ENCODE assay signal across 1 mouse cellular context in genomic region chr19:38091512-38091985, GRCm38 (mm10).
TF ChIP-seq lines count a peak whose summit lies in the region.

No protein-coding gene starts in this region.

TF ChIP-seq in MEL, 35 proteins besides CTCF, POLR2A, EP300 and RAD21 (continued from another document):
- TF ChIP-seq USF1 (IDR thresholded peaks at IDR 0.05; ENCODE audit: low read depth, low read length) (no peak), HCFC1 (IDR thresholded peaks at IDR 0.05; ENCODE audit: low read depth, low read length) (no peak), NELFE (IDR thresholded peaks at IDR 0.05; ENCODE audit: low read depth, low read length) (no peak), GABPA (IDR thresholded peaks at IDR 0.05; ENCODE audit: low read depth, low read length) (no peak), SIN3A (IDR thresholded peaks at IDR 0.05; ENCODE audit: low read length) (no peak), POLR2AphosphoS2 (IDR thresholded peaks at IDR 0.05; ENCODE audit: low read length) (no peak), SMC3 (IDR thresholded peaks at IDR 0.05; ENCODE audit: low read depth, low read length) (no peak), UBTF (IDR thresholded peaks at IDR 0.05; ENCODE audit: borderline replicate concordance, insufficient read depth, low read depth, low read length) (no peak), MYC (IDR thresholded peaks at IDR 0.05; ENCODE audit: low read depth, low read length) (no peak), ELF1 (IDR thresholded peaks at IDR 0.05; ENCODE audit: low read depth, low read length) (no peak), ZC3H11A (IDR thresholded peaks at IDR 0.05; ENCODE audit: low read depth, low read length) (no peak), TCF12 (IDR thresholded peaks at IDR 0.05; ENCODE audit: low read depth, low read length) (no peak)
